Mouse (Mus musculus): Measurements from ENCODE around the gene Slc25a44. TPM values are rescaled to one million over a fixed set of nuclear protein-coding genes. Genes with fewer than 3 reads are reported as not detected.
A peak's percentile ranks its signal among the peaks of the same experiment; 100 is the strongest.
"Not testable (repeated sequence)": the region's sequence is repeated elsewhere in the genome, so short reads cannot be mapped to it uniquely, and the experiment has no call there.

The Slc25a44 gene
- polyA plus RNA-seq, 1 experiment: 44.8 TPM

DNA sequence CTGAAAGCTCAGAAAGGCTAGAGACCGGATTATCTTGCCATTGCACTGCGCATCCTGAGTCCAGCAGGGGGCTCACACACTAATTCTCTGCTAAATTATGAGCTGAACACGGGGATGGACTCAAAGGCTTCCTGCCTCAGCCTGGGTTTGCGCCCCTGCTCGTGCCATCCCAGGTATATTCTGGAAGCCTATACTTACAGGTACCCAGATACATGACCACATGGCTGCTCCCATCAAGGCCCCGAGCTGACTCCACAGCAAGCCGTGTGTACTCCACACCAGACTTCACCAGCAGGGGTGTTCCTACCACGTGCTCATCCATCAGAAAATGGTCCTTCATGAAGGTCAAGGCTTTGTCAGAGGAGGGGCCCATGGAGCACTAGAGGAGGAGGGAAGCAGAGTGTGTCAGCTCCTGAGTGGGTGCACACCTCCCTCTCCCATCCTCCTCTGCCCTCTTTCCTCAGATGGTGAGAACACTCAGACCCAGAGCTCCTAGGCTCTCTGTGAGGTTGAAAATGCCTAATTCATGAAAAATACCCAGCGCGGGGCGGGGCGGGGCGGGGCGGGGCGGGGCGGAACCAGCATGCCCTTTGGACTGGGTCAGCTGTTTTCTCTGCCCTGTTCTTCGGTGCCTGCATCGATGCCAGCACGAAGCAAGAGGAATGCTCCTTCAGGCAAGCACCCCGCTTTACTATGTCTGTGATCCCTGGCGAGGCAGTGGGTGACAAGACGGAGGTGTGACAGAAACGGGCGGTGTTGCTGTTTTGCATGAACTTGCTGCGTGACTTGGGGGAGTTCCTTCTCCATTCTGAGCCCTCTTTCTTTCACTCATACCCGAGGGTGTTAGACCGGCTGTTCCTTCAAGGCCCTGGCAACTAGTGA is 15.8 kb upstream of the Slc25a44 start:
- 18% methylated on average over 27 of the region's 27 CpGs for WGBS

DNA sequence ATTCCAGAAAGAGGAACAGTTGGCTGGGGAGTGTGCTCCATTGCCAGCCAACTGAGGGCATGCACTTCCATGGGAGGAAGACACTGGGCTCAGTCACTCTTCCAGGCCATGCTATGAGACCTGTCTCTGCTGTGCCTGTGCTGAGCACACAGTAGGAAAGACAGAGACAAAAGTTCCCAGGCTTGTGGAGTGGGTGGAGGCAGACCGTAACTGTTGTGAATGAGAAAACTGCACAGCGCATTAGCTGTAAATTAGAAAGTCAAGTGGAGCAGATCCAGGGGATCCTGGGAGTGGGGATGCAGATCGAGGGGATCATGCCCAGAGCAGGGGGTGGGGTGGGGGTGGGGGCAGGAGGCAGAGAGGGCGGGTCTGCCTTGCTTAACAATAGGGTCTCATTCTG is 14.6 kb upstream of the Slc25a44 start:
- Histone ChIP-seq H3K4me1 (ENCODE audit: control insufficient read depth, insufficient read depth, insufficient read length, low read length) (peaks cover 23% of the 10 kb centered on the region; the same call in 1 of the 2 replicates), H3K27ac (ENCODE audit: insufficient read depth, low read depth, low read length) (no peak overlapping the region), H3K4me3 (ENCODE audit: low read depth, low read length) (no peak overlapping the region), H3K27me3 (ENCODE audit: control insufficient read depth, insufficient read depth, low read length) (no peaks in the 10 kb centered on the region), H3K36me3 (ENCODE audit: control insufficient read depth, insufficient read depth, low read length) (peaks cover 71% of the 10 kb centered on the region)
- no peak for TF ChIP-seq CTCF (IDR thresholded peaks at IDR 0.05; ENCODE audit: extremely low read depth, insufficient read length, insufficient replicate concordance, low read depth, low read length)
- TF ChIP-seq POLR2A (IDR thresholded peaks at IDR 0.05; ENCODE audit: low read depth, low read length): no peak
- 93% methylated on average over 4 of the region's 4 CpGs for WGBS

More for the DNA sequence above, 15.8 kb upstream of the Slc25a44 start:
- TF ChIP-seq CTCF (IDR thresholded peaks at IDR 0.05; ENCODE audit: extremely low read depth, insufficient read length, insufficient replicate concordance, low read depth, low read length): peak; percentile 59; the same call in 1 of the 2 replicates
- TF ChIP-seq POLR2A (IDR thresholded peaks at IDR 0.05; ENCODE audit: low read depth, low read length): no peak
- H3K27ac ChIP-seq (ENCODE audit: insufficient read depth, low read depth, low read length): peak overlapping the region; percentile 77
- no peaks in the 10 kb centered on the region for H3K27me3 ChIP-seq (ENCODE audit: control insufficient read depth, insufficient read depth, low read length)
- peaks cover 25% of the 10 kb centered on the region; the same call in 1 of the 2 replicates for H3K4me1 ChIP-seq (ENCODE audit: control insufficient read depth, insufficient read depth, insufficient read length, low read length)
- peak overlapping the region; percentile 51 for H3K4me3 ChIP-seq (ENCODE audit: low read depth, low read length)
- H3K36me3 ChIP-seq (ENCODE audit: control insufficient read depth, insufficient read depth, low read length): peaks cover 68% of the 10 kb centered on the region

- Histone ChIP-seq H3K4me3 (ENCODE audit: low read depth, low read length) (no peak overlapping the region), H3K27ac (ENCODE audit: insufficient read depth, low read depth, low read length) (no peak overlapping the region), H3K27me3 (ENCODE audit: control insufficient read depth, insufficient read depth, low read length) (no peaks in the 10 kb centered on the region), H3K4me1 (ENCODE audit: control insufficient read depth, insufficient read depth, insufficient read length, low read length) (peaks cover 13% of the 10 kb centered on the region; the same call in 1 of the 2 replicates), H3K36me3 (ENCODE audit: control insufficient read depth, insufficient read depth, low read length) (peaks cover 69% of the 10 kb centered on the region)
- TF ChIP-seq CTCF (IDR thresholded peaks at IDR 0.05; ENCODE audit: extremely low read depth, insufficient read length, insufficient replicate concordance, low read depth, low read length) (no peak), POLR2A (IDR thresholded peaks at IDR 0.05; ENCODE audit: low read depth, low read length) (no peak)
- 88% methylated on average over 10 of the region's 10 CpGs for WGBS
Measured at GRCm38 (mm10) chr3:88437454-88437853, 12.5 kb upstream of the Slc25a44 start.

- no peaks in the 10 kb centered on the region for H3K27me3 ChIP-seq (ENCODE audit: control insufficient read depth, insufficient read depth, low read length)
- 71% methylated on average over 29 of the region's 29 CpGs for WGBS
- peaks cover 66% of the 10 kb centered on the region for H3K36me3 ChIP-seq (ENCODE audit: control insufficient read depth, insufficient read depth, low read length)
- peak overlapping the region; percentile 29; the same call in 1 of the 2 replicates for H3K4me3 ChIP-seq (ENCODE audit: low read depth, low read length)
- no peak overlapping the region for H3K27ac ChIP-seq (ENCODE audit: insufficient read depth, low read depth, low read length)
- peaks cover 9% of the 10 kb centered on the region; the same call in 1 of the 2 replicates for H3K4me1 ChIP-seq (ENCODE audit: control insufficient read depth, insufficient read depth, insufficient read length, low read length)
- no peak for TF ChIP-seq POLR2A (IDR thresholded peaks at IDR 0.05; ENCODE audit: low read depth, low read length)
- no peak for TF ChIP-seq CTCF (IDR thresholded peaks at IDR 0.05; ENCODE audit: extremely low read depth, insufficient read length, insufficient replicate concordance, low read depth, low read length)
Measured at GRCm38 (mm10) chr3:88436395-88437201, 11.7 kb upstream of the Slc25a44 start.

GRCm38 (mm10) chr3:88435515-88435914 is 10.6 kb upstream of the Slc25a44 start:
- 79% methylated on average over 10 of the region's 10 CpGs for WGBS
- peaks cover 60% of the 10 kb centered on the region for H3K36me3 ChIP-seq (ENCODE audit: control insufficient read depth, insufficient read depth, low read length)
- H3K4me1 ChIP-seq (ENCODE audit: control insufficient read depth, insufficient read depth, insufficient read length, low read length): peaks cover 2% of the 10 kb centered on the region; the same call in 1 of the 2 replicates
- H3K4me3 ChIP-seq (ENCODE audit: low read depth, low read length): no peak overlapping the region
- no peak for TF ChIP-seq CTCF (IDR thresholded peaks at IDR 0.05; ENCODE audit: extremely low read depth, insufficient read length, insufficient replicate concordance, low read depth, low read length)
- H3K27me3 ChIP-seq (ENCODE audit: control insufficient read depth, insufficient read depth, low read length): no peaks in the 10 kb centered on the region
- H3K27ac ChIP-seq (ENCODE audit: insufficient read depth, low read depth, low read length): no peak overlapping the region

DNA sequence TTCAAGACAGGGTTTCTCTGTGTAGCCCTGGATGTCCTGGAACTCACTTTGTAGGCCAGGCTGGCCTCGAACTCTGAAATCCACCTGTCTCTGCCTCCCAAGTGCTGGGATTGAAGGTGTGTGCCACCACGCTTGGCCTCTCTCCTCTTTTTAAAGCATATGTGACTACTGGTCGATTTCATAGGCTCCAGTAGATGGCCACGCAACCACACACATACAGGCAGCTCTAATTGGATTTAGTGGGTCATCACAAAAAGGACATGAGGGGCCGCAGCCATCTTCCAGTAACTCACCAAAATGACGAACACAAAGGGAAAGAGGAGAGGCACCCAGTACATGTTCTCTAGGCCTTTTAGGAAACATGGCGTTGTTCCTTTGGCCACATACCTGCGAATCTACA is 3.7 kb upstream of the Slc25a44 start:
- H3K4me3 ChIP-seq (ENCODE audit: low read depth, low read length); H3K36me3 ChIP-seq (ENCODE audit: control insufficient read depth, insufficient read depth, low read length); H3K27ac ChIP-seq (ENCODE audit: insufficient read depth, low read depth, low read length); H3K27me3 ChIP-seq (ENCODE audit: control insufficient read depth, insufficient read depth, low read length); H3K4me1 ChIP-seq (ENCODE audit: control insufficient read depth, insufficient read depth, insufficient read length, low read length): not testable (repeated sequence)
- WGBS: 77% methylated on average over 8 of the region's 8 CpGs

Measured in small intestine, adult 2 months (tissue).